Mouse (Mus musculus) 3134 (cell line): ENCODE data around the gene Ggta1.
A peak's percentile ranks its signal among the peaks of the same experiment; 100 is the strongest.

Source experiments
- DNase-seq: peaks from one replicate; pipeline ENCODE4 v3.0.0-alpha.2; 2011; ENCODE audit warnings: low spot score; ENCODE audit not compliant: insufficient read length; ENCODE audit errors: extremely low read depth

Ggta1 gene

GRCm38 (mm10) chr2:35491151-35491550, 28.1 kb upstream of the Ggta1 start:
- DNase-seq, result no peak

- DNase-seq, result no peak
Observed at GRCm38 (mm10) chr2:35490458-35491111, 27.6 kb upstream of the Ggta1 start.

GRCm38 (mm10) chr2:35487700-35488099, 24.7 kb upstream of the Ggta1 start:
- DNase-seq, result peak; percentile 32

DNA sequence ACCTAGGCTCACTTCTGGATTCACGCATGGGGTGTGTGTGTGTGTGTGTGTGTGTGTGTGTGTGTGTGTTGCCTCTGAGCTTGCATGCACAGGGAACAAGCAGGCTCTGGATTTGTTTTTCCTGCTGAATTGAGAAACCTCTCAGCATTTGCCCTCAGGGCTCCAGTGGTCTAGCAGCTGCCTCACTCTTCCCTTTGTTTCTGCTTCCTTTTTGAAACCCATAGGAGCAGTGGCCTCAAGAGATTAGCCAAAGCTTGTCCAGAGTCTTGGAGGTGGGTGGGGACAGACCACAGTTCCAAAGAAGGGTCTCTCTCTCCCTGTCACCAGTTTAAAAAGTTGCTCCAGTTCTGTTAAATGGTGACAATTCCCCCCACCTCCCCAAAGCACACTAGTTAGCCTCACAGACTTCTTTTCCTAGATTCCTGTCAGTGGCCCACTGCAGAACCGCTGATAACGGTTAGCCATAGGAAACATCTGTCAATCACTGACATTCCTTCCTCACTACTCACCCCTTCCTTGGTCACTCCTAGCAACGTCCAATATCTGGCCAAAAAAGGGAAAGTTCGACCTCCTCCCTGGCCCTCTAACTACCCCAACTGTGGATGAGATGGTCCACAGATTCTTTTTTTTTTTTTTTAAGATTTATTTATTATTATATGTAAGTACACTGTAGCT, 24.1 kb upstream of the Ggta1 start:
- DNase-seq, result peak; percentile 43

- no peak for DNase-seq
Observed at GRCm38 (mm10) chr2:35484102-35484501, 21.1 kb upstream of the Ggta1 start.

DNA sequence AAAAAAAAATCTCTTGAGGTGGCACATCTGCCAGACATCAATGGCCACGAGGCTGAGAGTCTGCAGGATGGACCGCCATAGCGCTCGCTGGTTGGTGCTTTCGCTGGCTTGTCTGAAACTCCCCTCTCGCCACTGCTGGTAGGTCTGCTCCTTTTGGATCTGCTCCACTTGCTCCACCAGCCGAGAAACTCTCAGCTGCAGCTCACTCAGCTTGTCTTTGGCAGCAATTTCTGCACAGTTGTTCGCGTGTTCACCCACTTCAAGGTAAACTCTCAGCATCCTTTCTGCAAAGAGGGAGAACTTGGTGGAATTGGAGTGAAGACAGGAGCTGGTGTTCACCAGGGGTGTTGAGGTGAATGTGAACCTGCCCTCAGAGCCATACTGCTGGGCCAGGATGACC, 20.4 kb upstream of the Ggta1 start:
- no peak for DNase-seq

DNA sequence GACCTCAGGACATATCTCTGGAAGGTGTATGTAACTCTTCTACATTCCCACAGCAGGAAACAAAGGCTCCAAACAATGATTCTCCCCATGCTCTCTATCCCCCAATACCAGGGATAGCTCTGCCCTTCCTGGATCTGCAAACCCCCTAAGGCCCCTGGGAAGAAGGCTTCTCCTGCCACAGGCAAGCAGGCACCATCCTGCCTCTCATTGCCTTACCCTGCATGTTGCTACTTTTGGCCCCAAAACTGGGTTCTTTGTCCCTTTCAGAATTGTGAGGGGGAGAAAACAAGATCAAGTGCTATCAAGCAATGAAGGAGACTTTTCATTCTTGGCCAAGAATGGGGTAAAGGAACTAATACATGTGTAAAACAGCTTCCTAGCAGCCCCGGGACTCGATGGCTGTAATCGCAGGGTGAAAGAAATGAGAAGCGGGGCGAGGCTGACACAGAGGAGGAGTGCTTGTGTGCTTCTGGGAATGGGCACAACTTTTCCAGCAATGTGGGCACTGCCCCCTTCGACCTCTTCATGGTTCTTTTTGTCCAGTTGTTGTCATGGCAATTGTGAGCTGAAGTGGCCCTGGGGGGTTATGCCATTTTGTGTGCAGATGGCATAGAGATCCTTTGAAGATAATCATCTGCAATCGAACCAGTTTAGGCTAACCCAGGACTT, 18.4 kb upstream of the Ggta1 start:
- no peak for DNase-seq

GRCm38 (mm10) chr2:35480073-35480472, 17.0 kb upstream of the Ggta1 start:
- no peak for DNase-seq

GRCm38 (mm10) chr2:35478812-35479122, 15.7 kb upstream of the Ggta1 start:
- DNase-seq, result no peak

DNA sequence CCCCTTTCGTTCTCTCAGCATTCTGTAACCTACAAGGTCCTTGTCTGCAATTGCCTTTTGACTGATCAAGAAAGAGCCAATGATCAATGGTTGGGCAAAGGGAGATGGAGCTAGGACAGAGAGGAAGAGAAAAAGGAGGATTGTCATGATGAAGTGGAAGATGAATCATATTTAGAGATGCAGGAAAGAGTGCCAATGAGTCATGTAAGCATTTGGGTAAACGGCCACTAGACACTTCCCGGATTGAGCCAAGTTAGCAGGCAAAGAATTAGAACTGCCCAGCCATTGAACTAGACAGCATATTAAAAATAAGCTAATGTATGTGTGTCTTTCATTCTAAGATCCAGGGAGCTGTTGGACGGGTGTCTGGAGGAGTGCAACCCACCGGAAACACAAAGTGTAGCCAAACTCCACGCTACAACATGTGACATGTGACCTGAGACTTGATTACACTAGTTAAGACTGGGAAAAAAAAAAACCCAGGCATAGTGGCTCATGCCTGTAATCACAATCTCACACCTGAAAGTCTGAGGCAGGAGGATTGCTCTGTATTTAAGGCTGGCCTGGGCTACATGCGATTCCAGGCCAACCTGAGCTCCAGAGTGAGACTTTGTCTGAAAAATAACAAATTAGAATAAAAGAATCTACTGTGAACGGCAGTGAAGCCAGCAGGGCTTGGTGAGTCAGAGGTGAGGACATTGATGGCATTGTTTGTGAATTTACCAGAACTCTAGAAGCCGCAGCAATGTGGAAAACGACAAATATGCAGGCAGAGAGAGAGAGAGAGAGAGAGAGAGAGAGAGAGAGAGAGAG, 15.2 kb upstream of the Ggta1 start:
- peak; percentile 85 for DNase-seq

DNA sequence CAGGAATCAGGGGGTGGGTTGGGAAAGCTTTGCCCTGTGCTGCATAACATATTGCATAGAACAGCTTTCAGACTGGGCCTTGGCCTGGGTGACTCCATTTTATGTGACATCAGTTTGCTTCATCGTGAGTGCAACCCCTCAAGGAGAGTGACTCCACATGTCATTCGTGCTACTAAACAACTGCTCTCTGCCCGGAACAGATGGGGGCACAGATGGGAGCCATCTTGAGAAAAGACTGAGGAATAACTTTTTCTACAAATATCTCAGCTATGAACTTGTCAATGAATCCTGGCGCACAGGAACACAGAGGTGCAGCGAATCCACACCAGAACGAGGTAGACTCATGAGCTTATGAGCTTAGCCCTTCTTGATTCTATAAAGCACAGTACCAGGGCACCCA, 14.3 kb upstream of the Ggta1 start:
- no peak for DNase-seq

DNA sequence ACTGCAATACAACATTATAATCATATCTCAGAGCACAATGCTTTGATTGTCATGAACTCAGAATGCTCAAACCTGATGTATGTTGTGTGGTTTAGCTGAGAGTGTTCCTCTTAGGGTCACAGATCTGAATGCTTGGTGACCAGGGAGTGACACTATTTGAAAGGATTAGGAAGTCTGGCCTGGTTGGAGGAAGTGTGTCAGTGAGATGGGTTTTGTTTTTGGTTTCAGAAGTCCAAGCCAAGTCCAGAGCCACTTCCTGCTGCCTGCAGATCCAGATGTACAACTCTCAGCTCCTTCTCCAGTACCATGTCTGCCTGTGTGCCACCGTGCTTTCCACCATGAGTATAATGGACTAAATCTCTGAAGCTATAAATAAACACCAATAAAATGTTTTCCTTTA, 11.9 kb upstream of the Ggta1 start:
- no peak for DNase-seq

GRCm38 (mm10) chr2:35469266-35469665, 6.2 kb upstream of the Ggta1 start:
- no peak for DNase-seq

- DNase-seq, result no peak
Observed at GRCm38 (mm10) chr2:35468276-35468675, 5.2 kb upstream of the Ggta1 start.

DNA sequence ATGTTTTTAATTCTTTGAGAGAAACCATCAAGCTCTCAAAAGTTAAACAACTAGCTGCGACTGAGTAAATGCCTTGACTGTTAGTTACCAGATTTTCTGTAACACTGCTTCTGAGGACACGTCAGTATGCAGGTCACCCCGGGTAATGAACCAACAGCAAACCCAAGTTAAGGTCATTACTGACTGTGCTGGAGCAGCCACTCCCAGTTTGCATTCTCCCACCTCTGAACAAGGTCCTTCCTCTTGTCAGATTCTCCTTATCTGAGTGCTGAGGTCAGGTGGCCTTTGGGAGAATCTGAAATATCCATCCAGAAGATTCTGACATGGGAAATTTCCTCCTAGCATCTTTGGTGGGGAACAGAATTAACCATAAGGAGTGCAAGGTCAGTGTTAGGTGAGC, 4.8 kb upstream of the Ggta1 start:
- no peak for DNase-seq

DNA sequence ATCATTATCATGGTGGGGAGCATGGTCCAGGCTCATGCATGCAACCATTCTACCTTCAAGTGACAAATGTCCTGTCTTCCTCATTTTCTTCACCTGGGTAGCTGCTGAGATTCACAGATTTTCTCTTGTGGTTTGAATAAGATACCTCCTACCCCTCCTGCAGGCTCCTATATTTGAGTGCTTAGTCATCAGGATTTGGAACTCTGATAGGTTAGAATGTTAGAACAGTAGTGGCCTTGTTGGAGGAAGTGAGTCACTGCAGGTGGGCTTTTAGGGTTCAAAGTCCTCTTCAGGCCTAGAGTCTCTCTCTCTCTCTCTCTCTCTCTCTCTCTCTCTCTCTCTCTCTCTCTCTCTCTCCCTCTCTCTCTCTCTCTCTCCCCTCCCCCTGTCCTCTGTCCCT, 2.6 kb upstream of the Ggta1 start:
- DNase-seq, result no peak

GRCm38 (mm10) chr2:35464548-35464947, 1.5 kb upstream of the Ggta1 start:
- DNase-seq, result no peak

DNA sequence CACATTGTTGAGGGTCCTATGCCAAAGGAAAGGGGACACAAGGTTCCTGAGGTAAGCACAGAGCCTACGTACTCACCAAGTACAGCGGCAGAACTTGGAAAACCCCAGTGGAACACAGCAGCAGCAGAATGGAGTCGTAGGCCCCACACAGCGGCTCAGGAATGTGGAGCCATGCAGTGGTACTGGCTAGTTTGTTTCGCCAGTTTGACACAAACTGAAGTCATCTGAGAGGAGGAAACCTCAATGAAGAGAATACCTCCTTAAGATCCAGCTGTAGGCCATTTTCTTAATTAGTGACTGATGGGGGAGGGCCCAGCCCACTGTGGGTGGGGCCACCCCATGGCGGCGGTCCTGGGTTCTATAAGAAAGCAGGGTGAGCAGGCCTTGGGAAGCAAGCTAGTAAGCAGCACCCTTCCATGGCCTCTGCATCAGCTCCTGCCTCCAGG, 1.1 kb upstream of the Ggta1 start:
- DNase-seq, result no peak

- no peak for DNase-seq
Observed at GRCm38 (mm10) chr2:35463372-35464088, 499 bp upstream of the Ggta1 start.

- peak; percentile 72 for DNase-seq
Observed at GRCm38 (mm10) chr2:35461971-35462787, 852 bp downstream of the Ggta1 start.
